Mouse (Mus musculus): ENCODE results near the gene Sdk1. TPM values are rescaled to one million over a fixed set of nuclear protein-coding genes. Genes with fewer than 3 reads are reported as not detected.
A peak's percentile ranks its signal among the peaks of the same experiment; 100 is the strongest.
"Not testable (repeated sequence)": the region's sequence is repeated elsewhere in the genome, so short reads cannot be mapped to it uniquely, and the experiment has no call there.

The Sdk1 gene
- total RNA-seq, 2 experiments from 2014 or later, result 5.4 to 5.7 TPM

DNA sequence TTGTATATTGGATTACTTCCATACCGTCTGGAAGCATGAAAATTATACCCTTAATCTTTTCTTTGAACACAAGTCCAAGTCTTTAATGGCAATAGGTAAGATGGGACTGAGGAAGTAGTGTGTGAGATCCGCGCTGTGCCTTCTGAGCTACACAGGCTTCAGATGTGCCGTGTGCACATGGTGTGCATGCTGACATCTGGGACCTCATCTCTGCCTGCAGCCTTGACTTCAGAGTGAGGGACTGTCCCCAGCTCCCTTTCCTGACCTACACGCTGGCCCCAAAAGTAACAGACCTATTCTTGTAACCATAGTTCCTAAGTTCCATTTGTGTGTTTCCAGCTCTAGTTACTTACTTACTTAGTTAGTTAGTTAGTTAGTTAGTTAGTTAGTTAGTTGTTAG is 390.4 kb downstream of the Sdk1 start:
- no peak for DNase-seq (ENCODE audit: low spot score in 2 of 2)

DNA sequence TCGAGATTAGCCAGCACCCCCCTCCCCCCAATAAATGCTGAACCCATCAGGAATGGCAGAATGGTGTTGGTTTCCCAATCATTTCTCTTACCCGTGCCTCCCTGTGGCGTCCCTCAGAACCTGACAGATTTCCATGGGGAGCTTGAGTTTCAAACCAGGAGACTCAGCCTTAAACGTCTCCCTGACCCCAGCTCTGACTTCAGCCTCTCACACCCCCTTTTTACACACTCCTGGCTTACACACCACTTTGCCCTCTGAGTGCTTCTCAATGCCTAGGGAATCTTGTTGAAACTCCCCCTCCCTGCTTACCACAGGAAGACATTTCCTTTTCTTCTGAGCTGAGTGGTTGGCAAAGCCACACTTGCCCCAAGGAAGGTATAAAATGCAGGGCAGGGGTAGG is 392.0 kb downstream of the Sdk1 start:
- no peak for DNase-seq (ENCODE audit: low spot score in 2 of 2)

DNA sequence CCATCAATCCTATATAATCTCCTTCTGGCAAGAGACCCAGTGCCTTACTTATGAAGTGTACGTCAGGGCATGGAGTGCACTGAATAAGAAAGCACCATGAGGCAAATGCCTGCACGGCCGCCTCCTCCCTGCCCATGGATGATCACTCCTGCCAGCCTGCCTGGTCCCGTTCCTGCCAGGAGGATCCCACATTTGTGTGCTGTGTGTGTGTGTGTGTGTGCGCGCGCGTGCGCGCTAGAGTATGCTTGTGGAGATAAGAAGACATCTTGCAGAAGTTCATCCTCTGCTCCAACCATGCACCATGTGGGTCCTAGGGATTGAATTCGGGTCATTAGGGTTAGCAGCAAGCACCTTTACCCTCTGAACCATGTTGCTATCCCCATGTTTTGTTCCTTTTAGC is 395.1 kb downstream of the Sdk1 start:
- no peak for DNase-seq (ENCODE audit: low spot score in 2 of 2)

DNA sequence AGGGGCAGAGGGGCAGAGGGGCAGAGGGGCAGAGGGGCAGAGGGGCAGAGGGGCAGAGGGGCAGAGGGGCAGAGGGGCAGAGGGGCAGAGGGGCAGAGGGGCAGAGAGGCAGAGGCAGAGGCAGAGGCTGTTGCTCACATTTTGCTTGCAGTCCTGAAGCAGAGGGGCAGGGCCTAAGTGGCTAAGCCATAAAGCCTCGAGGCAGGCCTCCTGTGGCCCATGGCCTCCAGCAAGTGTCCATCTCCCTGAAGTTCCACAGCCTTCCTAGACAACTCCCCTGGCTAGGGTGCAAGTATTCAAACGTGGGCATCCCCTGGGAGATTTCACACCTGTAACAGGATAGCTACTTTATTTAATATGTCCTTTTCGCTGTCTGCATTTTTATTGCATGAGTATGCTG is 395.8 kb downstream of the Sdk1 start:
- DNase-seq (ENCODE audit: low spot score in 2 of 2), result not testable (repeated sequence)

DNA sequence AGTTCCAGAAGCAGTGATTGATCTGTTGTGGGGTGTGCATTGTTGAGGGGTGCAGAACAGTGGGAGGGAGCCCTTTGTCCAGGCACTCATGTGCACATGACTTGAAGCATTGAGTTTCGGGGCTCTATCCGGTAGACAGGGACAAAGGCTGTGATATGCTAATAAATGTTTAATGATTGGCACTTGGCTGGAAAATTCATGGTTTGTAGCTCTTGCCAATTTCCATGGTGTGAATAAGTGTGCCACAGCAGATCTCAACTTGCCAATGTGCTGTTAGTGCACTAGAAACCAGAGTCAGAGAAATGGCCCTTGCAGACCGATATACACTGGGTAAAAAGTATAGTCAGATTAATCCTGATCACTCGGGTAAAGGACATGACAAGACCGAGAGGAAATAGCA is 404.4 kb downstream of the Sdk1 start:
- DNase-seq (ENCODE audit: low spot score in 2 of 2), result no peak

DNA sequence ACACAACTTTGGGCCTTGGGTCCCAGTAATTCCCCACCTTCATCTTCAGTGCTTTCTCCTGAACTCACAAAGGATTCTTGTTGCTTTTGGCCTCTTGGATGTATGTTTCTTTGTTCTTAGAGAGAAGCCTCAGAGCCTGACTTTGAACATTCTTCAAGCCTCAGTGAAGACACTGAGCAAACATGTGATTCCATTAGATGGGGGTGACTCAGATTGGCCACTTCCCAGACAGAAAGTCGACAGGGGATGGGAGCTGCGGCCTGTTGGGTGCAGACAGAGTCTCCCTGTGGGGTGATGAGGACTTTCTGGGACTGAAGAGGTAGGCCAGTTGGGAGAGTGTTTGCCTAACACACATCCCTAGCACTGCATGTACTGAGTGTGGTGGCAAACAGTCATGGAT is 405.3 kb downstream of the Sdk1 start:
- no peak for DNase-seq (ENCODE audit: low spot score in 2 of 2)

DNA sequence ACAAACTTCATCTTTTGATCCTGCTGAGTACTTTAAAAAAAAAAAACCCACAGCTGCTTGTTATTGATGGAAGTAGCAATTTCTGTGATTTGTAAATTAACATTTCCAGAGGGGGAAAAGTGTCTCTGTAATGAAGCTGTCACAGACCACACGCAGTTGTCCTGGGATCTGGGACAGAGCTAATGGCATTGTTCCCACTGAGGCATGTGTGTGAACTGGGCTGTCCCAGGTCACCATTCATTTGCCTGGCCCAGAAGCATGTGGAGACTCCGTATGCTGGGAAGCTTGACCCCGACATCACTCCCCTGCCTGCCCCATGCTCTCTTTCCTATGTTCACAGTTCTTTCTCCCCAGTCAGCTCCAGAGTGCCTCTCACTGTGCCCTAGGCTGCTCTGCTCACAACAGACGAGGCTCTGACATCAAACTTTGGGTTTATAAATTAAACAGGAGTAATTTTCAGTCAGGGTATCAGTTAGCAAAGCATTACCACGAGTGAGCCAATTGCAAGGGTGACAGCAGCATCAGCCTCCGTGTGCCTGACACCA is 408.6 kb downstream of the Sdk1 start:
- DNase-seq (ENCODE audit: low spot score in 2 of 2), result no peak

DNA sequence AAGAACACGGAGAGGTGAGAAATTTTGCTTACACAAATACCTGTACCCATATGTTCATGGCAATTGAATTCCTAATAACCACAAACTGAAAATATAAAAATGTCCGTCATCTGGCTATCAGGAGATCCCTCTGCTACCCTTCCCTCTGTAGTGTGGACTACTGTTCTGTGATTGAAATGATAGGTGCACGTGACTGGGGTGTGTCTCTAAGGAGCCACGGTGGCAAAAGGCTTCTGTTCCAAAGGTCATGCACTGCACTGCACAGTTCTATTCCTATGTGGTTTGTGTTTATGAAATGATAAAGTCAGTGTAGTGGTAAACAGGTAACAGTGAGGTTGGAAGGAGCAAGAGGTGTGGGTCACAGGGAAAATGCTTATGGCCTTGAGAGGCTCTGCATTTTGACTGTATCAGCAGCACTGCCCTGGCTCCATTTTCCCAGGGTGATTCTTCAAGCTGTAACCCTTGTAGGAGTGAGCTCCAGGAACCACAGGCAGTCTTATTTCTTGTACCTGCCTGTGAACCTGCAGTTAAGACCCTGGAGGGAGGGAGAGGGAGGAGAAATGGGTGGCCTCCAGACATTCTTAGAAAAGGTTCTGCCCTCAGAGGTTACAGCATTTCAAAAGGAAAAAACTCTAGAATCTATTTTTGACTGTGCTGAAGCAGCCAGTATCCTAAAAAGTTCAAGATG is 410.5 kb downstream of the Sdk1 start:
- DNase-seq (ENCODE audit: low spot score in 2 of 2), result no peak

DNA sequence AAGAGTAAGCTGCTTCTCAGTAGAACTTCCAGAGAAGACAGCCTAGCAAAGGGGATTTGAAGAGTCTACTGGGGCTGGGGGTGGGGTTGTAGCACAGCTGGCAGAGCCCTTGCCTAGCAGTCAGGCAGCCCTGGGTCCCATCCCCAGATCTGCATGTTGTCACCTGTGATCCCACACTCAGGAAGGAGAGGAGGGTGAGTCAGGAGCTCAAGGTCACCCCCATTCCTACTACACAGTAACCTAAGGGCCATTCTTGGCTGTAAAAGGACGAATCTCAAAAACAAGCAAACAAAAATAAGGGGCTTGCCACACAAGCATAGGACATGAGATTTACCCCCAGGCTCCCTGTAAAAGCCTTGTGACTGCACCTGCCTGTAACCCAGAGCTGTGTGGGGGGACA is 435.1 kb downstream of the Sdk1 start:
- no peak for DNase-seq (ENCODE audit: low spot score in 2 of 2)

DNA sequence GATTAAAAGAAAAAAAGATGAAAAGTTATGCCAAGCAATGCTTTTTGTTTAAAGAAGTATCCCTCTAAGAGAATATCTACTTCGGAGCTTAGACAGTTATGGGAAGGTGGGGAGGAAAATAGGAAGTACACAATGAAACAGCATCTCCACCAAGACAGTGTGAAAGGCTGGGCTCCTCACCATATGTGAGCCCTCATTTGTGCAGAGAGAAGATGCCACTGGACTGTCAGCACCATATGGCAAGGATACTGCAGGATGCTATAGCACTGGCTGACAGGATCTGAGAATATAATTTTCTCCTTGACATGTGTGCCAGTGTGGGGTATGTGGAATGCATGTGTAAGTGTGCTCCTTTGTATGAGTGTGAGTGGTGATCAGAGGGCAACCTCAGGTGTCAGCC is 435.7 kb downstream of the Sdk1 start:
- DNase-seq (ENCODE audit: low spot score in 2 of 2), result peak in 1 of 2 experiments; percentile 10

DNA sequence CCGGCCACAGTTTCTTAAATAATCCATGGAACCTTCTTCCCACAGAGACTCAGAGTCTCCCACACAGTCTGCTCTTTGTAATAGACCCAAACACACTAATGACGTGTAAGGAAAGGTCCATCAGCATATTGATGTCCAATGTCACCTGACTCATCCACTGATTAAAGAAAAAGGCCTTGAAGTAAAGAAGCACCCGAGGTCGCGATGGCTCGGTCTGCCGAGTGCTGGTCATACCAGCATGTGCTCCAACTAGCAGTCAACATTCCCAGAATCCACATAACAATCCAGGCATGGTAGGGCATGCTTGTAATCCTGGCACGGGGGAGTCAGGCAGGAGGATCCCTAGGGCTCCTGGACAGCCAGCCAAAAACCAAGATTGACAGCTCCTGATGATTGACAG is 436.6 kb downstream of the Sdk1 start:
- no peak for DNase-seq (ENCODE audit: low spot score in 2 of 2)

DNA sequence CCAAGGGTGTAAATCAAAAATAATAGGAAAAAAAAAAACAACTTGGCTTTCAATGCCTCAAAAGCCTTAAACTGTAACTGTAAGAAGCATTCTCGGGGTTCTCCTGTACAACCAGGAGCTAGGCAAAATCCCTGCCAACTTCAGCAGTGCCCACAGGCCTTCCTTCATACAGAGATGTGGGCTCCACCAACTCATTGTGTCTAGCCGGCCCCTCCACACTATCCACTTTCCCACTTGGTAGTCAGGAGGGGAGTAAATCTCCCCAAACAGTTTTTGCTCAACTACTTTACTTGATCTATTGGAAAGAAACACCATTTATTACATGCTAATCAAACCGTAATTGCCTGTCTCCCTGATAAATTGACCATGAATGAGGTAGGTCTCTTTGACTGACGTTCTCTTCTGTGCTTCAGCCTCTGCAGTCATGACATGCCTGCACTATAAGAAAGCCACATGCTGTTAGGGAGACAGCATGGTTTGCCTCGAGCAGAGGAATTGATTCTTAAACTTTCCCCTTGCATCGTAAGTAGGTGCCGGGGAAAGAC is 445.7 kb downstream of the Sdk1 start:
- no peak for DNase-seq (ENCODE audit: low spot score in 2 of 2)

DNA sequence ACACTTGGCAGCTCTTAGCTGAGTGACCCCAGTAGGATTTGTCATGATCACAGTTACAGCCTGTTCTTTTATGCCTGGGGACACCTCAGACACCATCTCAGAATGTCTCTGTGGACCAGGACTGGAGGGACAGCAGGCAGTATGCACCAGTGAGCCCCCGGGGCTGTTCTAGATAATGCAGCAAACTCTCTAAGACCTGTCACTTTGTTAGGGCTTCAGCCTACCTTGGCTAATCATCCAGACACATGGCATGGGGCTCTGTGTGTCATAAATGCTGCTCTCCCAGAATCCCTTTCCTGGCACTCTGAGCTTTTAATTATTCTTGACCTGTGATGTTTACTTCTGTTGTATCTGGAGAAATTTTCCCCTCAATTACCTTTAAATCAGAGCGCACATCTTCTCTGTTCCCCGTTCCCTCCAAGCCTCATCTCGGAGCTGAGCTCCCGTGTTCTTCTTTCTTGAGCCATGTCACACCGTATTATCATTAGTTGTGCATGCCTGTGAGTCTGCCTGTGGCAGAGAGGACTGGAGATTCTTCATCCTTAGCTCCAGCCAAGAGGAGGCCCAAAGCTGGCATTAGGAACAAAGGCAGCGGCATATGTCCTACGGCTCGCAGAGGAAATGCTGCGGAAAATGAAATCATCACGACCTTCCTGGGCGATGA is 448.3 kb downstream of the Sdk1 start:
- no peak for DNase-seq (ENCODE audit: low spot score in 2 of 2)

DNA sequence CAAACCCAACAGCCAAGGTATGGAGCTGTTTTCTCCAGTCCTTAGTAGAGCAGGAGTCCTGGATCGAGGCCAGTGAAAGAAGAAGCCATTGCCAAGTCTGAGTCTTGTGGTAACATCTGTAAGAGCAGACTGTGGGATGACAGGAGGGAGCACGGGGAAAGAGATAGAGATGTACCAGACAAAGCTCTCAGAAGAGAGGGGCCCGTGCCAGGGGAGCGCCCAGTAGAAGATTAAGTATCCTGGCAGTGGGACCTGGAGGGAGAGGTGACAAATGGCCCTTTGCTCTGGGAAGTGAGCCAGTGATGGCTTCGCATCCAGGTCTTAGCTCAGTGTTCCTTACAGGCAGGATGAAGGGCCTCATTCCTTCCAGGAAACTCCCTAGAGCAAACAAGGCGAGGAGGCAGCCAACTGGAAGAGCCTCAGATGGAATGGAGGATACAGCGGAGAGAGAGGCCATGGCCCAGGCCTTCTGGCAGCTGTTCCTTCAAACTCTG is 450.2 kb downstream of the Sdk1 start:
- DNase-seq (ENCODE audit: low spot score in 2 of 2), result no peak

DNA sequence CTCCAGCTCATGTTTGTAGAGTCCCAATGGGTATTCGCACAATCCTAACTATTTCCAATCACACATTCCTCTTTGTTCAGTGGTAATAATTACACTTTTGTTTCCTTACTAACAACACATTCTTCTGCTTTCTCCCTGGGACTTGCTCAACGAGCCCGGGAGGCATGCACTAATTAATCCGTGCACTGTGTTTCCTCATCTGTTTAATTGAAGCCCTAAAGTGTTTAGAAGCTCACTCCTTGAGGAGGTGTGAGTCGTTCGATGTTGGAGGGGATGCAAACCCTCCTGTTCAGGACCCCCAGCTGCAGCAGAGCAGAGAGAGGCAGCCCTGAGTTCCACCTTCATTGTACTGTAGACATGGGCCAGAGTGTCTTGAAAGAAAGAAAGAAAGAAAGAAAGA is 452.4 kb downstream of the Sdk1 start:
- DNase-seq (ENCODE audit: low spot score in 2 of 2), result no peak

DNA sequence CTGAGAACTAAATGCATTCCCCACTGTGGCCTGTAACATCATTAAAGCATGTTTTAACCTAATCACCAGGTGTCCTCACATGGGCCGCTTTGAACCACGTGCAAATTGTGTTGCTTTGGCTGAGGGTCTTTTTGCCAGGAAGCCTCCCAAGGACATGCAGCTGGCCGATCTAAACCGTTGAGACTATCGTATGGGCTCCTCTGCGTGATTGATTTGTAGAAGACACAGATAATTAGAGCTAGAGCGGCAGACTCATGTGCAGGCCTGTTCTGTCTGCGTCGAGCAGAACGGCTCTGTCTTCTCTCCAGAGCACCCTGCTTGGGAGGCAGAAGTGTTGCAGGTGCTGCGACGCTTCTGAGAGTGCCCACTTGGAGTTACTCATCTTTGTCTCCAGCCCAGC is 453.6 kb downstream of the Sdk1 start:
- no peak for DNase-seq (ENCODE audit: low spot score in 2 of 2)

DNA sequence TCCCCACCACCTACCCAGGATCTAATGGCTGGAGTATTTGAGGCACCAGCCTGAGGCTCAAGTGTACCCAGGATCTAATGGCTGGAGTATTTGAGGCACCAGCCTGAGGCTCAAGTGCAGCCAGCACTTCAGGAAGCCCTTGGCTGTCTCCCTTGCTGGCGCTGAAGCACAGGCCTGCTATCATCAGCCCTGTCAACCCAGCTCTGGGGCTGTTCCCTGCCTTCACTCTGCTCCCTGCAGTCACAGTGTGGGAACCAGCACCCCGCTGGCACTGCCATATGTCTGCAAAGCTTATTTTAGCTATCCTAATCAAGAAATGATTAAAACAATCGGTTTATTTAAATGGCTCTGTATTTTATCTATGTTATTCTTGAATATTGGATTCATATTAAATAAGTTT is 457.1 kb downstream of the Sdk1 start:
- peak; percentile 30 to 59 for DNase-seq (ENCODE audit: low spot score in 2 of 2)

DNA sequence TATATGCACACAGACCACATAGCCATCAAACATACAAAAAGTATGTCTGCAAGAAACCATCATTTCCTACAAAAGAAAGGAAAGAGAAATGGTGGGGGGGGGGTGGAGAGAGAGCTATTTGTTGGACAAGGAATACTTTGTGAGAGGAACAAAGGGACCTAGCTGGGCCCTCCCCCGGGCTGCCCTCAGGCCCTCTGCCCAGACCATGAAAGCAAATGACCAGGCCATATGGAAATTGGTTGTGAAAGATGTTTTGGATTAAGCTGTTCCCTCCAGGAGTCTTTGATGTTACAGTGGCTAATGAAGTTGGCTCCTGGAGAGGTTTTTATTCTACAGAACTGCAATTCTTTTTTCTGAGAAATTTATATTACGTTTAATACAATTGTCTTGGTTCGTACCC is 479.5 kb downstream of the Sdk1 start:
- DNase-seq (ENCODE audit: low spot score in 2 of 2), result no peak

DNA sequence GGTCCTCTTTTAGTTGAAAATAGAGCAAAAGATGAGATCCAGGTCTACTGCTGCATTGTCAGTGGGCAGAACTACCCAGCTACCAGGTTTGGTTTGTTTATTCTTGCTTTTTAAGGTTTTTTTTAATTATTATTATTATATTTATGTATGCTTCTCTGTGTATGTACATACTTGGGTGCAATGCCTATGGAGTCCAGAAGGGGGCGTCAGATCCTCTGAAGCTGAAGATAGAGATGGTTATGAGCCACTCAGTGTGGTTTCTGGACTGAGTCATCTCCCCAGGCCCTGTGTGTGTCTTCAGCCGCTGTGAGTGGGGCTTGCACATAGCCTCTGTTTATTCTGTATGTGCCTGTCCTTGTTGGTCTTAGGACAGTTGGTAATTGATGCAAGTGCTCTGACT is 486.7 kb downstream of the Sdk1 start:
- no peak for DNase-seq (ENCODE audit: low spot score in 2 of 2)

DNA sequence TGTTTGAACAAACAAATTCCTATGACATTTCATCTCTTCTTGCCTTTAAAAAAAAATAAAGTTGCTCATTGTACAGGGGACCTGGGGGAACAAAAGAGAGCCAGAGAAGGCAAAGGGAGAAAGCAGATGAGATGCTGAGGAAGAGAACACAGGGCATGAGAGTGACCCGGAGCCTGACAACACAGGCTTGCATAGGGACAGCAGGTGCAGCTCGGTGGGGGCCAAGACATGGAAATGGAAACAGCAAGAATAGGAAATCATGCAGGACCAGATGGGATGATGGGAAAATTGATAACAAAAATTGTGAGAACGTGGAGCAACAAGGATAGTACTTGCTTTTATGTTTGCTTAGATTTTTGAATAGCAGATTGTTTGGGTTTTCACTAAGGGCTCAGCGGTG is 488.7 kb downstream of the Sdk1 start:
- no peak for DNase-seq (ENCODE audit: low spot score in 2 of 2)

DNA sequence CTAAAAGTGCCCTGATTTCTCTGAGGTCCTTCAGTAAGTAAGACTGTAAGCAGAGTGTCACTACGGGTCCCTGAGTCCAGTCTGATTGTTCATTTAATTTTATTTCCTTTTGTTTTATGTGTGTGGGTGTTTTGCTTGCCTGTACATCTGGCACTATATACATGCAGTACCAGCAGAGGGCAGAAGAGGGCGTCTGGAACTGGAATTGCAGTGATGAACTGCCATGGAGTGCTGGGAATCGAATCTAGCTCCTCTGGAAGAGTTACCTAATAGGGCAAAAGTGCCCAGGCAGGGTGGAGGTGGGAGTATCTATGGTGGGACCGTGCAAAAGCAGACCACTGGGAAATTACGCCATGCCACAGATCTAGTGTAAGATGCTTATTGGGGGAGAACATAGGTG is 497.4 kb downstream of the Sdk1 start:
- no peak for DNase-seq (ENCODE audit: low spot score in 2 of 2)

DNA sequence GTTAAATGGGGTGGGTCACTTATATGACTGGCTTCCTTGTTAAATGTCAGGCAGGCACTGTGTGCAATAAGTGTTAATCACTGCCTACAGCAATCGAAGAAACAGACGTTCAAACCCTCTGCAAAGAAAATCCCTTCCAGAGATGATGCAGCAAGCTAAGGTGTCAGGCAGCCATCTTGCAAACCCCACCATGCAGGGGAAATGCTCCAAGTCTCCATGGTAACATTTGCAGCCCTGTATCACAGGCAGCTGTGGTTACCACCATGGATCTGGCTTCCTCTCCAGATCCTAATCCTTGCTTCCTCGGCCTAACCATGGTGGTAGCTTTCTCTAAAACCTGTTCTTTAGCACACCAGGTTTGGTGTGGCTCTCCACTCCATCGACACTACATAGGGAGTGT is 507.5 kb downstream of the Sdk1 start:
- DNase-seq (ENCODE audit: low spot score in 2 of 2), result no peak

DNA sequence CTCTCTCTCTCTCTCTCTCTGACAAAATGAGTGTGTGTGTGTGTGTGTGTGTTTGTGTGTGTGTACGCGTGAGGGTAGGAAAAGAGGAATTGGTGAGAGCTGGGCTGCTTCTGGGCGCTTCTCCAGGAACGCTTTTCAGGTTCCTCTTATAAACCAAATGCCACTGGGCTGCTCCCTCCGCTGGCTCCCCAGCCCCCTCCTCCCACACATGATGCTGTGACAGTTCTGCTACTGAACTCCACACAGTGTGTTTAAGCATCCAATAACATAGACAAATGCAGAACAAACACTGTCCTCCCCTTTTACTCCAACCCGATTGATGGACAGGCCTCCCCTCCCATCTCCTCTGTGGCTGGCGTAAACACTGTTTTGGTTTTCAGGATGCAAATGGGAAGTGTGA is 513.0 kb downstream of the Sdk1 start:
- DNase-seq (ENCODE audit: low spot score in 2 of 2), result peak; percentile 16 to 52
